Mouse (Mus musculus) MEL (cell line): ENCODE results near the gene Agmat. TPM values are rescaled to one million over a fixed set of nuclear protein-coding genes. Genes with fewer than 3 reads are reported as not detected.

Experiments used
- DNase-seq: peaks from one replicate; pipeline ENCODE4 v3.0.0; 2011; ENCODE audit warnings: low read depth, low spot score
- H3K27ac ChIP-seq: 2 replicates; pipeline ENCODE4 v1.5.1; 2012; ENCODE audit warnings: low read depth, mild to moderate bottlenecking, control low read depth, low read length, moderate library complexity; ENCODE audit not compliant: control insufficient read depth
- H3K27me3 ChIP-seq, 2 experiments: fragments of 150-350 bp in 1 of 2; sonication (generic) in 1 of 2; 2 replicates each; pipeline ENCODE4 v1.6.1; 2012; ENCODE audit warnings: low read length in 2 of 2, mild to moderate bottlenecking in 2 of 2, improper control_type of control experiment in 1 of 2, moderate library complexity in 1 of 2; ENCODE audit not compliant: insufficient read depth in 2 of 2, control insufficient read depth in 1 of 2
- H3K36me3 ChIP-seq, 2 experiments: 2 replicates each; pipeline ENCODE4 v1.6.1; 2012 to 2014; ENCODE audit warnings: low read length in 2 of 2, improper control_type of control experiment in 1 of 2, inconsistent platforms in 1 of 2, mild to moderate bottlenecking in 1 of 2; ENCODE audit not compliant: insufficient read depth in 2 of 2, control insufficient read depth in 1 of 2
- H3K4me1 ChIP-seq, 2 experiments: fragments of 150-350 bp in 1 of 2; sonication (generic) in 1 of 2; 2 replicates each; pipeline ENCODE4 v1.6.1; 2012; ENCODE audit warnings: low read length in 2 of 2, improper control_type of control experiment in 1 of 2, mild to moderate bottlenecking in 1 of 2; ENCODE audit not compliant: insufficient read depth in 2 of 2, control insufficient read depth in 1 of 2
- H3K4me3 ChIP-seq, 2 experiments: fragments of 150-350 bp in 1 of 2; sonication (generic) in 1 of 2; 2 replicates each; pipeline ENCODE4 v1.5.1; 2012; ENCODE audit warnings: low read depth in 2 of 2, low read length in 2 of 2, mild to moderate bottlenecking in 2 of 2, moderate library complexity in 2 of 2, control low read depth in 1 of 2, improper control_type of control experiment in 1 of 2; ENCODE audit not compliant: control insufficient read depth in 1 of 2, insufficient read depth in 1 of 2
- H3K79me2 ChIP-seq: 2 replicates; pipeline ENCODE4 v1.6.1; 2012; ENCODE audit warnings: mild to moderate bottlenecking, low read length, moderate library complexity; ENCODE audit not compliant: control insufficient read depth, poor library complexity, insufficient read depth
- H3K9ac ChIP-seq: 2 replicates; pipeline ENCODE4 v1.6.1; 2012; ENCODE audit warnings: low read depth, mild to moderate bottlenecking, control low read depth, low read length, moderate library complexity; ENCODE audit not compliant: control insufficient read depth, poor library complexity, severe bottlenecking
- H3K9me3 ChIP-seq: fragments of 150-350 bp; sonication (generic); replicated peaks from 2 replicates; pipeline ENCODE4 v1.6.1; 2012; ENCODE audit warnings: mild to moderate bottlenecking, low read length, improper control_type of control experiment, moderate library complexity; ENCODE audit not compliant: insufficient read depth
- BHLHE40 ChIP-seq: IDR thresholded peaks from 2 replicates; pipeline ENCODE4 v1.6.1; 2012; ENCODE audit warnings: low read depth, mild to moderate bottlenecking, inconsistent platforms, low read length, improper control_type of control experiment, borderline replicate concordance
- CHD2 ChIP-seq: IDR thresholded peaks from 2 replicates; pipeline ENCODE4 v1.6.1; 2011; ENCODE audit warnings: low read length, improper control_type of control experiment
- CTCF ChIP-seq, 3 experiments: IDR thresholded peaks in 2 of 3; conservative IDR thresholded peaks in 1 of 3; 2 replicates each; pipeline ENCODE4 v1.5.1; 2011 to 2012; ENCODE audit warnings: low read length in 3 of 3, low read depth in 2 of 3, mild to moderate bottlenecking in 2 of 3, improper control_type of control experiment in 1 of 3, inconsistent platforms in 1 of 3, mixed read lengths in 1 of 3, moderate library complexity in 1 of 3; ENCODE audit not compliant: control insufficient read depth in 1 of 3, insufficient read depth in 1 of 3, poor library complexity in 1 of 3, severe bottlenecking in 1 of 3
- E2F4 ChIP-seq: IDR thresholded peaks from 2 replicates; pipeline ENCODE4 v1.6.1; 2011; ENCODE audit warnings: low read depth, low read length, improper control_type of control experiment, borderline replicate concordance
- ELF1 ChIP-seq: IDR thresholded peaks from 2 replicates; pipeline ENCODE4 v1.6.1; 2014; ENCODE audit warnings: low read depth, mild to moderate bottlenecking, inconsistent platforms, low read length, improper control_type of control experiment, moderate library complexity
- ETS1 ChIP-seq: IDR thresholded peaks from 2 replicates; pipeline ENCODE4 v1.6.1; 2012; ENCODE audit warnings: low read depth, mild to moderate bottlenecking, inconsistent platforms, low read length, improper control_type of control experiment, moderate library complexity
- GABPA ChIP-seq: IDR thresholded peaks from 2 replicates; pipeline ENCODE4 v1.6.1; 2012; ENCODE audit warnings: low read depth, mild to moderate bottlenecking, inconsistent platforms, low read length, improper control_type of control experiment, moderate library complexity
- HCFC1 ChIP-seq: IDR thresholded peaks from 2 replicates; pipeline ENCODE4 v1.6.1; 2012; ENCODE audit warnings: low read depth, mild to moderate bottlenecking, inconsistent platforms, low read length, improper control_type of control experiment, moderate library complexity
- JUND ChIP-seq: IDR thresholded peaks from 2 replicates; pipeline ENCODE4 v1.6.1; 2011; ENCODE audit warnings: low read depth, mild to moderate bottlenecking, improper control_type of control experiment, low read length
- MEF2A ChIP-seq: IDR thresholded peaks from 2 replicates; pipeline ENCODE4 v1.6.1; 2014; ENCODE audit warnings: low read depth, mild to moderate bottlenecking, inconsistent platforms, low read length, improper control_type of control experiment; ENCODE audit not compliant: poor library complexity, insufficient replicate concordance, severe bottlenecking; ENCODE audit errors: extremely low read depth
- MYB ChIP-seq: IDR thresholded peaks from 2 replicates; pipeline ENCODE4 v1.6.1; 2011; ENCODE audit warnings: mild to moderate bottlenecking, low read depth, low read length, improper control_type of control experiment
- NELFE ChIP-seq: IDR thresholded peaks from 2 replicates; pipeline ENCODE4 v1.6.1; 2011; ENCODE audit warnings: low read depth, low read length, improper control_type of control experiment
- POLR2AphosphoS5 ChIP-seq: IDR thresholded peaks from 2 replicates; pipeline ENCODE4 v1.6.1; 2012; ENCODE audit warnings: low read depth, borderline replicate concordance, mild to moderate bottlenecking, inconsistent platforms, low read length, moderate library complexity, mixed read lengths
- RCOR1 ChIP-seq: IDR thresholded peaks from 2 replicates; pipeline ENCODE4 v1.6.1; 2012; ENCODE audit warnings: low read depth, mild to moderate bottlenecking, inconsistent platforms, low read length, improper control_type of control experiment
- SIN3A ChIP-seq: IDR thresholded peaks from 2 replicates; pipeline ENCODE4 v1.6.1; 2012; ENCODE audit warnings: low read length, improper control_type of control experiment, inconsistent platforms
- SMC3 ChIP-seq: IDR thresholded peaks from 2 replicates; pipeline ENCODE4 v1.6.1; 2011; ENCODE audit warnings: low read depth, low read length, improper control_type of control experiment
- TAL1 ChIP-seq: IDR thresholded peaks from 2 replicates; pipeline ENCODE4 v1.6.1; 2012; ENCODE audit warnings: mild to moderate bottlenecking, inconsistent platforms, low read length, moderate library complexity, mixed read lengths
- TBP ChIP-seq: IDR thresholded peaks from 2 replicates; pipeline ENCODE4 v1.8.0; 2011; ENCODE audit warnings: low read depth, low read length, improper control_type of control experiment
- ZC3H11A ChIP-seq: IDR thresholded peaks from 2 replicates; pipeline ENCODE4 v1.6.1; 2012; ENCODE audit warnings: low read depth, mild to moderate bottlenecking, inconsistent platforms, low read length, improper control_type of control experiment
- ZKSCAN1 ChIP-seq: IDR thresholded peaks from 2 replicates; pipeline ENCODE4 v1.6.1; 2012; ENCODE audit warnings: low read depth, mild to moderate bottlenecking, inconsistent platforms, low read length, improper control_type of control experiment, moderate library complexity
- ZMIZ1 ChIP-seq: IDR thresholded peaks from 2 replicates; pipeline ENCODE4 v1.6.1; 2012; ENCODE audit warnings: low read depth, mild to moderate bottlenecking, inconsistent platforms, low read length, improper control_type of control experiment, moderate library complexity
- ZNF384 ChIP-seq: IDR thresholded peaks from 2 replicates; pipeline ENCODE4 v1.6.1; 2012; ENCODE audit warnings: low read depth, mild to moderate bottlenecking, inconsistent platforms, low read length, improper control_type of control experiment
- polyA plus RNA-seq, 2 experiments: library from polyadenylated mRNA; stranded (reverse) in 1 of 2; unstranded in 1 of 2; fragments of >175 nt in 1 of 2; fragments of >200 nt in 1 of 2; gene quantifications; 2 replicates each; pipeline versions ENCODE4 v1.2.1 to v1.2.4; 2012; ENCODE audit warnings: low replicate concordance in 2 of 2, low read depth in 1 of 2; ENCODE audit not compliant: insufficient read length in 2 of 2, insufficient read depth in 1 of 2, missing spikeins in 1 of 2
- total RNA-seq: library from RNA; depleted of rRNA; stranded (reverse); fragments of 300-350 nt; gene quantifications from 2 replicates; pipeline ENCODE4 v1.2.3, GENCODE M21; 2012

Agmat gene
- total and polyA plus RNA-seq, 3 experiments: 0.07 to 0.12 TPM; not detected in 1

DNA sequence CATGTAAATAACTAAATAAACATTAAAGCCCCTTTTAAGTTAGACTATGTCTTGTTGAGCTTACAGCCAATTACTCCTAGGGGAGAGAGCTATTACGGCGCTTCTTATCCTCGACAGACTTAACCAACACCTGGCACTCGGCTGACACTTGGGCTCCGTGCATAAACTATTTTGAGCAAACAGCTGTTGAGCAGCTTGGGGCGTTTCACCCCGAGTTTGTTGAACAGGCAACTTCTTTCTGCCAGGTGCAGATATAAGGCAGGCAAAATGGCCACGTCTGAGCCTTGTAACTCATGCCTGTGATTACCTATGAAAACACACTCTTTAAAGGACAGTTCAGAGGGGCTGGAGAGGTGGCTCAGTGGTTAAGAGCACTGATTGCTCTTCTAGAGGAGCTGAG, 8.5 kb upstream of the Agmat start:
- Histone ChIP-seq H3K36me3 (no peaks in the 10 kb centered on the region), H3K9me3 (no peaks in the 10 kb centered on the region), H3K27ac (no peak overlapping the region), H3K4me3 (no peak overlapping the region), H3K79me2 (no peaks in the 10 kb centered on the region), H3K9ac (no peak overlapping the region), H3K4me1 (no peaks in the 10 kb centered on the region), H3K27me3 (no peaks in the 10 kb centered on the region)
- DNase-seq: no peak
- TF ChIP-seq ZMIZ1 (no peak), MYB (no peak), ETS1 (no peak), CHD2 (no peak), RCOR1 (no peak), GABPA (no peak), HCFC1 (no peak), ZKSCAN1 (no peak), E2F4 (no peak)

DNA sequence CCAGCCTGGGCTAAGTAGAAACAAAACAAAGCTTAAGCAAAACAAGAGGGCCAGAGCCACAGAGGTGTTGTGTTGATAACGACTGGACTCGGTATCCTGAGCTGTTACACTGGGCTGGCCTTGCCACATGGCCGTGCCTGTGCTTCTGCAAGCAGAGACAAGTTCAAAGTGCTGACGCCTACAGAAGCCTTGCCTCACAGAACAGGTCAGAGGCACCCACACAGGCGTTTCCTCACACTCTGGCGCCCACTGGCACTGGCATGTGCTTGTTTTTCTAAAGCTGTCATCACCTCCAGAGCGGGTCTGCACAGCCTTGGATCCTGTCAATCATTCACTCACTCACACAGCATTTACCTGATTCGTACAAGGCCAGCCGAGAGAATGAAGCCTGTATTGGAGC, 4.6 kb upstream of the Agmat start:
- DNase-seq: no peak
- Histone ChIP-seq H3K79me2 (no peaks in the 10 kb centered on the region), H3K27ac (no peak overlapping the region), H3K36me3 (no peaks in the 10 kb centered on the region), H3K9me3 (no peaks in the 10 kb centered on the region), H3K9ac (no peak overlapping the region), H3K4me1 (no peaks in the 10 kb centered on the region), H3K4me3 (no peak overlapping the region), H3K27me3 (no peaks in the 10 kb centered on the region)
- no peak for TF ChIP-seq CTCF (IDR thresholded peaks at IDR 0.05 in 2 of 3, conservative IDR thresholded peaks at IDR 0.05 in 1 of 3; ENCODE audit: control insufficient read depth in 1 of 3, insufficient read depth in 1 of 3, low read depth in 2 of 3, low read length in 3 of 3, poor library complexity in 1 of 3, severe bottlenecking in 1 of 3)
- no peak for TF ChIP-seq MYB
- TF ChIP-seq TAL1: no peak
- TF ChIP-seq TBP: no peak
- TF ChIP-seq ZNF384: no peak
- TF ChIP-seq CHD2: no peak
- no peak for TF ChIP-seq SMC3
- TF ChIP-seq ELF1: no peak
- no peak for TF ChIP-seq ETS1
- no peak for TF ChIP-seq NELFE
- TF ChIP-seq JUND: no peak
- no peak for TF ChIP-seq POLR2AphosphoS5
- no peak for TF ChIP-seq SIN3A
- no peak for TF ChIP-seq MEF2A
- no peak for TF ChIP-seq ZC3H11A
- TF ChIP-seq E2F4: no peak
- no peak for TF ChIP-seq HCFC1
- no peak for TF ChIP-seq BHLHE40
